Mouse (Mus musculus) megakaryocyte progenitor cell, adult 5-6 weeks (primary cell): ENCODE measurements around the gene Gm17190. TPM values are rescaled to one million over a fixed set of nuclear protein-coding genes. Genes with fewer than 3 reads are reported as not detected.

Experiments
- total RNA-seq, 2 experiments: library from RNA; stranded (forward) in 1 of 2; stranded (reverse) in 1 of 2; fragments of 157-497, 149-512 nt in 1 of 2; fragments of 200-1000 nt in 1 of 2; gene quantifications; 2 replicates each; pipeline versions ENCODE4 v1.2.3 to v1.2.4; 2015 to 2017

Gm17190 gene
- total RNA-seq, 2 experiments from 2014 or later, result not detected

Other genes starting within 250 kb of the Gm17190 start
- gene Iqgap2, start 190.1 kb upstream of the Gm17190 start, total RNA-seq (2015), result 95.0 and 97.5 TPM in 2 replicates
- gene Iqgap2, start 190.1 kb upstream of the Gm17190 start, total RNA-seq (2017), result 128 and 149 TPM in 2 replicates
- gene Gm20075, start 678 bp upstream of the Gm17190 start, total RNA-seq (2015), result 3.4 and 6.7 TPM in 2 replicates
- gene Gm20075, start 678 bp upstream of the Gm17190 start, total RNA-seq (2017), result 7.2 and 11.6 TPM in 2 replicates
- gene Sv2c, start 50.5 kb downstream of the Gm17190 start, total RNA-seq (2015), result not detected in 2 replicates
- 0.14 TPM in 1 of 2 replicates, not detected in the other for gene Sv2c, start 50.5 kb downstream of the Gm17190 start, total RNA-seq (2017)